Mouse (Mus musculus) testis, adult 2 months (tissue): ENCODE results near the gene Efna1. TPM values are rescaled to one million over a fixed set of nuclear protein-coding genes. Genes with fewer than 3 reads are reported as not detected.
A peak's percentile ranks its signal among the peaks of the same experiment; 100 is the strongest.

Source experiments
- H3K27ac ChIP-seq: fragments of 200-500 bp; 2 replicates; pipeline ENCODE4 v1.5.1; 2012; ENCODE audit warnings: low read depth, low read length; ENCODE audit not compliant: control insufficient read depth, insufficient read depth
- H3K27me3 ChIP-seq: fragments of 200-500 bp; 2 replicates; pipeline ENCODE4 v1.6.1; 2012; ENCODE audit warnings: mild to moderate bottlenecking, low read length, moderate library complexity; ENCODE audit not compliant: control insufficient read depth, insufficient read depth
- H3K36me3 ChIP-seq: fragments of 200-500 bp; 2 replicates; pipeline ENCODE4 v1.6.1; 2012; ENCODE audit warnings: mild to moderate bottlenecking, low read length; ENCODE audit not compliant: control insufficient read depth, insufficient read depth
- H3K4me1 ChIP-seq: fragments of 200-500 bp; 2 replicates; pipeline ENCODE4 v1.6.1; 2012; ENCODE audit warnings: low read length; ENCODE audit not compliant: control insufficient read depth, insufficient read depth
- H3K4me3 ChIP-seq: fragments of 200-500 bp; 2 replicates; pipeline ENCODE4 v1.5.1; 2012; ENCODE audit warnings: low read depth, mild to moderate bottlenecking, low read length, moderate library complexity, mixed read lengths; ENCODE audit not compliant: control insufficient read depth
- CTCF ChIP-seq: fragments of 200-500 bp; IDR thresholded peaks from 2 replicates; pipeline ENCODE4 v1.5.1; 2012; ENCODE audit warnings: low read depth, mild to moderate bottlenecking, inconsistent platforms, low read length, moderate library complexity; ENCODE audit not compliant: control insufficient read depth, insufficient read depth, insufficient replicate concordance
- POLR2A ChIP-seq: fragments of 200-500 bp; IDR thresholded peaks from 2 replicates; pipeline ENCODE4 v1.6.1; 2012; ENCODE audit warnings: low read depth, mild to moderate bottlenecking, inconsistent platforms, low read length, moderate library complexity; ENCODE audit not compliant: control insufficient read depth
- polyA plus RNA-seq: library from polyadenylated mRNA; depleted of rRNA; stranded (reverse); fragments of >200 nt; gene quantifications from 2 replicates; pipeline ENCODE4 v1.2.3, GENCODE M21; 2012

Gene Efna1
- polyA plus RNA-seq, 1 experiment = 1.1 TPM

GRCm38 (mm10) chr3:89260211-89260610 is 20.7 kb downstream of the Efna1 start:
- no peaks in the 10 kb centered on the region for H3K27me3 ChIP-seq
- no peak for TF ChIP-seq POLR2A
- no peak for TF ChIP-seq CTCF
- no peak overlapping the region for H3K4me3 ChIP-seq
- no peak overlapping the region for H3K27ac ChIP-seq
- H3K4me1 ChIP-seq = no peaks in the 10 kb centered on the region
- H3K36me3 ChIP-seq = no peaks in the 10 kb centered on the region

DNA sequence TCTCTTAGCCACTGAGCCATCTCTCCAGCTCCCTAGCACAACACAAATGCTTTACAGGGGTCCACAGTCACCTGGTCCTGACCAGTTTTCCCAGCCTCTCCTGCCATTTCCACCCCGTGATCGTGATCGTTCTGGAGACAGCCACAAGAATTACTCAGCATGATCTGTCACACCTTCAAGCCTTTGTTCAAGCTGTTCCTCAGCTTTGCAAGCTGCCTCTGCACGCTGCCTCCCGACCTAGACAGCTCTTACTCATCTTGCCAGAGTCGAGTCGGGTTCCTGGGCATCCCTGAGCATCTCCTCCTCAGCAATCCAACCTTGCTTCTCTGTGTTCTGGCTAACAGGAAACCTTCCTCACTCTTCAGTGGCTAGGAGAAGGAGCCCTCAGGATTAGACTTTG is 21.9 kb downstream of the Efna1 start, which contains the start of gene Dpm3:
Gene Dpm3, plus strand, starts transcription at position 283 of the 400 bp plus-strand sequence.
- H3K36me3 ChIP-seq = no peaks in the 10 kb centered on the region
- no peaks in the 10 kb centered on the region for H3K27me3 ChIP-seq
- TF ChIP-seq CTCF (no peak), POLR2A (no peak)
- H3K4me3 ChIP-seq = no peak within 1 kb of the TSS
- no peaks in the 10 kb centered on the region for H3K4me1 ChIP-seq
- no peak within 1 kb of the TSS for H3K27ac ChIP-seq

DNA sequence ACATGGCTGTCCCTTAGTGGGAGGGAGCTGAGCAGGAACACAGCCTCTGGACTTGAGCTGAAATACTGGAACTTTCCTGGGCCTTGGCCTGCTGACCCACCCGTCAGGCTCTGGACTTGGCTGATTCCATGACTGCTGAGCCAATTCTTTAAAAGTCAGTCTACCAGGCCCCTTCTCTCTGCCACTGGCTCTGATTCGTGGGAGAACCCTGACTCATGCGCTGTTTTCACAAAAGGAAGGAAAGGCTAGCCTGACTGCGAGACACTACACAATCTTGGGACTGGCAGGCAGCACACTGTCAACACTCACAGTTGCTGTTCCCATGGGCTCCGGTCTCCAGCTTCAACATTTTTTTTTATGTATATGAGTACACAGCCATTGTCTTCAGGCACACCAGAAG is 24.8 kb downstream of the Efna1 start:
- H3K36me3 ChIP-seq = no peaks in the 10 kb centered on the region
- H3K4me3 ChIP-seq = no peak overlapping the region
- H3K27me3 ChIP-seq = no peaks in the 10 kb centered on the region
- H3K4me1 ChIP-seq = peaks cover 3% of the 10 kb centered on the region; the same call in 1 of the 2 replicates
- H3K27ac ChIP-seq = no peak overlapping the region
- no peak for TF ChIP-seq CTCF
- TF ChIP-seq POLR2A = no peak

- Histone ChIP-seq H3K27me3 (no peaks in the 10 kb centered on the region), H3K36me3 (no peaks in the 10 kb centered on the region), H3K4me1 (peaks cover 3% of the 10 kb centered on the region; the same call in 1 of the 2 replicates), H3K27ac (no peak overlapping the region), H3K4me3 (no peak overlapping the region)
- TF ChIP-seq POLR2A = no peak
- no peak for TF ChIP-seq CTCF
These were observed 25.9 kb downstream of the Efna1 start for GRCm38 (mm10) chr3:89254994-89255393.

DNA sequence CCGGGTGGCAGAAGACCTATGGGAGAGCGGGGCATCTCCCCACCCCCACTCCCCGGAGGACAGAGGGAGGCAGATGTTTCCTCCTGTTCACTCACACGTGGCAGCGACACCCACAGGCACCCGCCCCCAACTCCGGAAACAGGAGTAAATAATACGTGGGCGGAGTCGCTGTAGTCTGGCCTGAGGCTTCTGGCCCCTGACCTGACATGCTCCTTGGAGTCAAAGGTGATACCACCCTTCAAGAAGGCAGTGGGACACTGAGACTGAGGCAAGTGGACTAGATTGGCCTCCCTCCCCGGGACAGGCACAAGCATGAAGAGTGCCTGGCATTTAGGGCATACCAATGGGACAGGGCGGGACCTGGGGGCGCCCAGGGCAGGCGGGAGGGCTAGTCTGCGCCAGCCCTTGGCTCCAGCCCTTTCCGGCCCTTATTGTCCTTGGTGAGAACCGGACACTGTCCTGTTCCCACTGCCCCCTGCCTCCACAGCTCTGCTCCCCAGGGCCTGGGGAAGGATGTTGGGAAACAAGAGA is 29.5 kb downstream of the Efna1 start:
- no peak for TF ChIP-seq POLR2A
- TF ChIP-seq CTCF = no peak
- H3K4me3 ChIP-seq = peak overlapping the region; percentile 42
- no peak overlapping the region for H3K27ac ChIP-seq
- no peaks in the 10 kb centered on the region for H3K36me3 ChIP-seq
- H3K4me1 ChIP-seq = peaks cover 6% of the 10 kb centered on the region
- H3K27me3 ChIP-seq = no peaks in the 10 kb centered on the region

DNA sequence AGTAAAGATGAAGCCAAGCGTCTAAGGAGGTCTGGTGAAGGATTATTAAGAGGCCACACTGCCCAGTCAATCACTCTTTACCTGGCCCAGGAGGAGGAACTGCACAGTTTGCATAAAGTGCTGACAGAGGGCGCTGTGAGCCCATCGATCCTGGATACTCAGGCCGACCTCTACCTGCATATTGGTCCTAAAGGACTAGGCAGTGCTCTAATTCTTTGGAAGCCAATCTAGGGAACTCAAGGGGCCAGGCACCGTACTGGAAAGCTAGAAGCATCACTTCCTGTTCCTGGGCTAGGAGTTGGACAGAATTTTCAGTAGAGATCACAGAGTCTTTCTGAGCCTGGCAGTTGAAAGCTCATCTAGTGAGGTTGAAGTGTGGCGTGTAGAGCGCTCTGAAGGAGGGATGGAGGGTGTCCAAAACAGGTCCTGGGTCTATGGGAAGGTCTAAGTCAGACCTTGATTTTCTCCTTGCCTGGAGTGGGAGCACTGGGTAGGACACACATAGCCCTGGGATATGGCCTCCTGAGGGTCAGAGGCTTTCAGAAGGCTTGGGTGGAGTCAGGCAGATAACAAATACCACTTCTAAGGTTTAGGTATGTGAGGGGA is 30.4 kb downstream of the Efna1 start:
- no peaks in the 10 kb centered on the region for H3K27me3 ChIP-seq
- H3K4me1 ChIP-seq = peaks cover 7% of the 10 kb centered on the region
- H3K4me3 ChIP-seq = no peak overlapping the region
- TF ChIP-seq CTCF (peak; percentile 58; the same call in 1 of the 2 replicates), POLR2A (no peak)
- no peak overlapping the region for H3K27ac ChIP-seq
- H3K36me3 ChIP-seq = no peaks in the 10 kb centered on the region

DNA sequence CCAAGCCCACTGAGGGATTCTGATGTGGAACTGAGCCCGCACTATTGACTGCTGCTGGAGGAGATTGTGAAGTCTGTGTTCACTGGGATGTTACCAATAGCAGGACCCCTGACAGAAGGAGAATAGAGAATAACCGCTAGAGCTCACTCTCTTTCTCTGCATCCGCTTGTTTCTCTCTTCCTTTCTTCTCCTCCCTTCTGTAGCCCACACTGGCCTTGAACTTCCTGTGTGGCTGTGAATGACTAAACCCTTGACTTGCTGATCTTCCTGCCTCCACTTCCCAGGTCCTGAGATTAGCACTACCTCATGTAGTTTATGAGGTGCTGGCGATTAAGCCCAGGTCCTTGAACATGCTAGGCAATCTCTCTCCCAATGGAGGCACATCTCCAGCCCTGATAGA is 33.5 kb downstream of the Efna1 start:
- Histone ChIP-seq H3K36me3 (no peaks in the 10 kb centered on the region), H3K27me3 (no peaks in the 10 kb centered on the region; the same call in 1 of the 2 replicates), H3K27ac (no peak overlapping the region), H3K4me1 (peaks cover 24% of the 10 kb centered on the region), H3K4me3 (no peak overlapping the region)
- TF ChIP-seq CTCF = no peak
- no peak for TF ChIP-seq POLR2A
